Mouse (Mus musculus) testis, adult 2 months (tissue): ENCODE measurements around the gene Itga11.

ENCODE experiments used
- CTCF ChIP-seq: fragments of 200-500 bp; IDR thresholded peaks from 2 replicates; pipeline ENCODE4 v1.5.1; 2012; ENCODE audit warnings: low read depth, mild to moderate bottlenecking, inconsistent platforms, low read length, moderate library complexity; ENCODE audit not compliant: control insufficient read depth, insufficient read depth, insufficient replicate concordance
- POLR2A ChIP-seq: fragments of 200-500 bp; IDR thresholded peaks from 2 replicates; pipeline ENCODE4 v1.6.1; 2012; ENCODE audit warnings: low read depth, mild to moderate bottlenecking, inconsistent platforms, low read length, moderate library complexity; ENCODE audit not compliant: control insufficient read depth

DNA sequence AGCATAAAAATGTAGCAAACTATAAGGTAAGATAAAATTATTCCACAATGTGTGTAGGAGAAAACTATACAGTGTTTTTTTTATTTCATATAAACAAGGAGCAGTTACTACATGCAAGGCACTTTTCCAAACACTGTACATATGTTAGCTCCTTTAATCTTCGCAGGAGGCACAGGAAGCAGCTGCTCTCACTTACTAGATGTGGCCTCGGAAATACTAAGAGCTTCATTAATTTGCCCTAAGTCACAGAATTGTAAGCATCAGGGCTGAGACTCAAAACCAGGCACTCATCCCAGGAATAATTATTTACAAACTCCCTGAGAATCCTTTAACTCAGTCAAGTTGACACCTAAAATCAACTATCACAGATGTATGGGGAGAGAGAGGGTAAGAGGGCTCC lies 14.2 kb upstream of the Itga11 start:
- TF ChIP-seq POLR2A (no peak), CTCF (no peak)
